Mouse (Mus musculus): ENCODE results near the gene Hsf3.
"Not testable (repeated sequence)": the region's sequence is repeated elsewhere in the genome, so short reads cannot be mapped to it uniquely, and the experiment has no call there.

Gene Hsf3

GRCm38 (mm10) chrX:96456201-96456963 is at the start of gene Hsf3:
TSS of gene Hsf3 (minus strand) at chrX:96456294.
- in situ Hi-C loops (cut with MboI; ENCODE audit: low pct_unique_long_range_greater_than_20kb in 1 of 2, low sequenced_read_pairs in 2 of 2, unreplicated experiment in 1 of 2): no loop called here

- in situ Hi-C loops (cut with MboI; ENCODE audit: low pct_unique_long_range_greater_than_20kb in 1 of 2, low sequenced_read_pairs in 2 of 2, unreplicated experiment in 1 of 2): loop anchor here in 1 of 2 experiments (25.0 kb wide), 1 partner anchor 386 kb away; no protein-coding TSS in a partner anchor
These were observed 45.5 kb upstream of the Hsf3 start for GRCm38 (mm10) chrX:96501580-96501979.

GRCm38 (mm10) chrX:96455149-96455548 is 945 bp downstream of the Hsf3 start, which contains the start of gene Heph:
TSS of gene Heph (plus strand) at chrX:96455359.
- in situ Hi-C loops (cut with MboI; ENCODE audit: low pct_unique_long_range_greater_than_20kb in 1 of 2, low sequenced_read_pairs in 2 of 2, unreplicated experiment in 1 of 2): no loop called here

GRCm38 (mm10) chrX:96419383-96419782 is 36.7 kb downstream of the Hsf3 start:
- in situ Hi-C loops (cut with MboI; ENCODE audit: low pct_unique_long_range_greater_than_20kb in 1 of 2, low sequenced_read_pairs in 2 of 2, unreplicated experiment in 1 of 2): no loop called here

- in situ Hi-C loops (cut with MboI; ENCODE audit: low pct_unique_long_range_greater_than_20kb in 1 of 2, low sequenced_read_pairs in 2 of 2, unreplicated experiment in 1 of 2): no loop called here
These were observed 38.4 kb downstream of the Hsf3 start for GRCm38 (mm10) chrX:96417733-96418132.

- in situ Hi-C loops (cut with MboI; ENCODE audit: low pct_unique_long_range_greater_than_20kb in 1 of 2, low sequenced_read_pairs in 2 of 2, unreplicated experiment in 1 of 2): no loop called here
These were observed 39.1 kb downstream of the Hsf3 start for GRCm38 (mm10) chrX:96416970-96417369.

- in situ Hi-C loops (cut with MboI; ENCODE audit: low pct_unique_long_range_greater_than_20kb in 1 of 2, low sequenced_read_pairs in 2 of 2, unreplicated experiment in 1 of 2): not testable (repeated sequence)
These were observed 40.7 kb downstream of the Hsf3 start for GRCm38 (mm10) chrX:96415351-96415750.

GRCm38 (mm10) chrX:96339108-96339507 is 117.0 kb downstream of the Hsf3 start:
- in situ Hi-C loops (cut with MboI; ENCODE audit: low pct_unique_long_range_greater_than_20kb in 1 of 2, low sequenced_read_pairs in 2 of 2, unreplicated experiment in 1 of 2): no loop called here

- in situ Hi-C loops (cut with MboI; ENCODE audit: low pct_unique_long_range_greater_than_20kb in 1 of 2, low sequenced_read_pairs in 2 of 2, unreplicated experiment in 1 of 2): no loop called here
These were observed 126.3 kb downstream of the Hsf3 start for GRCm38 (mm10) chrX:96329764-96330163.

GRCm38 (mm10) chrX:96293338-96293737 is 162.8 kb downstream of the Hsf3 start, which contains the start of gene Vsig4:
TSS of gene Vsig4 (minus strand) at chrX:96293438.
- in situ Hi-C loops (cut with MboI; ENCODE audit: low pct_unique_long_range_greater_than_20kb in 1 of 2, low sequenced_read_pairs in 2 of 2, unreplicated experiment in 1 of 2): no loop called here

GRCm38 (mm10) chrX:96256509-96256908 is 199.6 kb downstream of the Hsf3 start:
- in situ Hi-C loops (cut with MboI; ENCODE audit: low pct_unique_long_range_greater_than_20kb in 1 of 2, low sequenced_read_pairs in 2 of 2, unreplicated experiment in 1 of 2): no loop called here

All from mouse embryonic stem cell (cell line).